Mouse (Mus musculus) stomach, embryonic 14.5 days (tissue): ENCODE results near the gene Abca6. TPM values are rescaled to one million over a fixed set of nuclear protein-coding genes. Genes with fewer than 3 reads are reported as not detected.

Experiments used
- ATAC-seq: fragments of 200-750 bp; cut with Nextera tagmentation; 2 replicates; pipeline ENCODE4 v1.8.0; 2017; ENCODE audit warnings: low read depth, moderate TSS enrichment; ENCODE audit not compliant: insufficient number of reproducible peaks, insufficient read depth, low FRiP score
- H3K27ac ChIP-seq: fragments of 300-500 bp; sonication (generic); 2 replicates; pipeline ENCODE4 v1.5.1; 2014; ENCODE audit warnings: mild to moderate bottlenecking, low read length, moderate library complexity, mixed read lengths
- H3K27me3 ChIP-seq: fragments of 300-500 bp; sonication (generic); 2 replicates; pipeline ENCODE4 v1.6.1; 2014; ENCODE audit warnings: low read length, control low read depth, mixed read lengths; ENCODE audit not compliant: control insufficient read depth, insufficient read depth
- H3K36me3 ChIP-seq: fragments of 300-500 bp; sonication (generic); 2 replicates; pipeline ENCODE4 v1.6.1; 2014; ENCODE audit warnings: mild to moderate bottlenecking, control low read depth, low read length, moderate library complexity, mixed read lengths; ENCODE audit not compliant: control insufficient read depth, insufficient read depth
- H3K4me1 ChIP-seq: fragments of 300-500 bp; sonication (generic); 2 replicates; pipeline ENCODE4 v1.6.1; 2014; ENCODE audit warnings: low read length, control low read depth, mixed read lengths; ENCODE audit not compliant: control insufficient read depth, insufficient read depth
- H3K4me2 ChIP-seq: fragments of 300-500 bp; sonication (generic); replicated peaks from 2 replicates; pipeline ENCODE4 v1.6.1; 2014; ENCODE audit warnings: low read depth, low read length, control low read depth
- H3K4me3 ChIP-seq: fragments of 300-500 bp; sonication (generic); 2 replicates; pipeline ENCODE4 v1.5.1; 2014; ENCODE audit warnings: low read depth, low read length, control low read depth
- H3K9ac ChIP-seq: fragments of 300-500 bp; sonication (generic); replicated peaks from 2 replicates; pipeline ENCODE4 v1.6.1; 2014; ENCODE audit warnings: low read depth, mild to moderate bottlenecking, control low read depth, low read length, moderate library complexity, mixed read lengths
- H3K9me3 ChIP-seq: fragments of 300-500 bp; sonication (generic); 2 replicates; pipeline ENCODE4 v1.6.1; 2016; ENCODE audit warnings: low read depth, low read length, control low read depth; ENCODE audit not compliant: control insufficient read depth
- WGBS: fragments of 180-500 bp; shearing (Covaris S2); extraction: QIAGEN DNeasy Blood & Tissue Kit; methylation state at CpG from one replicate; pipeline ENCODE4 v1.1.7; 2014; 5-methylcytosine and 5-hydroxymethylcytosine counted together
- polyA plus RNA-seq: library from polyadenylated mRNA; unstranded; fragments of >200 nt; fragmentation: Nextera tagmentation; extraction: Ambion mirVana; gene quantifications from 2 replicates; pipeline ENCODE4 v1.2.1, GENCODE M21; 2014

Gene Abca6
- polyA plus RNA-seq, 1 experiment from 2014 or later, result 1.1 TPM

- Histone ChIP-seq H3K4me3 (no peak overlapping the region), H3K4me1 (no peaks in the 10 kb centered on the region), H3K9ac (no peak overlapping the region), H3K27ac (no peak overlapping the region), H3K27me3 (no peaks in the 10 kb centered on the region), H3K9me3 (no peaks in the 10 kb centered on the region), H3K36me3 (no peaks in the 10 kb centered on the region), H3K4me2 (no peak overlapping the region)
- ATAC-seq, result no peak
- 82% methylated on average over 2 of the region's 2 CpGs for WGBS
Measured at GRCm38 (mm10) chr11:110237466-110237865, 14.1 kb downstream of the Abca6 start.

- no peak overlapping the region for H3K4me3 ChIP-seq
- H3K36me3 ChIP-seq, result no peaks in the 10 kb centered on the region
- H3K27ac ChIP-seq, result no peak overlapping the region
- no peaks in the 10 kb centered on the region for H3K27me3 ChIP-seq
- no peaks in the 10 kb centered on the region for H3K9me3 ChIP-seq
- no peak overlapping the region for H3K9ac ChIP-seq
- no peaks in the 10 kb centered on the region for H3K4me1 ChIP-seq
- ATAC-seq, result no peak
- no peak overlapping the region for H3K4me2 ChIP-seq
Measured at GRCm38 (mm10) chr11:110232975-110233374, 18.6 kb downstream of the Abca6 start.

GRCm38 (mm10) chr11:110217118-110217517 is 34.5 kb downstream of the Abca6 start:
- no peak overlapping the region for H3K4me3 ChIP-seq
- H3K36me3 ChIP-seq, result no peaks in the 10 kb centered on the region
- H3K9ac ChIP-seq, result no peak overlapping the region
- no peak for ATAC-seq
- no peaks in the 10 kb centered on the region for H3K4me1 ChIP-seq
- no peak overlapping the region for H3K4me2 ChIP-seq
- H3K9me3 ChIP-seq, result no peaks in the 10 kb centered on the region
- H3K27me3 ChIP-seq, result no peaks in the 10 kb centered on the region
- H3K27ac ChIP-seq, result no peak overlapping the region

- 82% methylated on average over 5 of the region's 5 CpGs for WGBS
- no peak for ATAC-seq
- no peak overlapping the region for H3K4me3 ChIP-seq
- H3K36me3 ChIP-seq, result no peaks in the 10 kb centered on the region
- no peaks in the 10 kb centered on the region for H3K9me3 ChIP-seq
- no peak overlapping the region for H3K27ac ChIP-seq
- no peaks in the 10 kb centered on the region for H3K27me3 ChIP-seq
- no peak overlapping the region for H3K4me2 ChIP-seq
- no peaks in the 10 kb centered on the region for H3K4me1 ChIP-seq
- no peak overlapping the region for H3K9ac ChIP-seq
Measured at GRCm38 (mm10) chr11:110203930-110204329, 47.6 kb downstream of the Abca6 start.

GRCm38 (mm10) chr11:110198882-110199281 is 52.7 kb downstream of the Abca6 start:
- Histone ChIP-seq H3K4me2 (no peak overlapping the region), H3K27ac (no peak overlapping the region), H3K27me3 (no peaks in the 10 kb centered on the region), H3K9ac (no peak overlapping the region), H3K4me1 (no peaks in the 10 kb centered on the region), H3K9me3 (no peaks in the 10 kb centered on the region), H3K36me3 (no peaks in the 10 kb centered on the region), H3K4me3 (no peak overlapping the region)
- no peak for ATAC-seq
- WGBS, result 80% methylated on average over 3 of the region's 3 CpGs

GRCm38 (mm10) chr11:110196561-110197306 is 54.8 kb downstream of the Abca6 start:
- Histone ChIP-seq H3K4me2 (no peak overlapping the region), H3K27ac (no peak overlapping the region), H3K4me1 (0 out of 2 replicates have a peak, but pooled peaks cover 2% of the 10 kb centered on the region), H3K4me3 (no peak overlapping the region), H3K36me3 (no peaks in the 10 kb centered on the region), H3K9me3 (no peaks in the 10 kb centered on the region), H3K27me3 (no peaks in the 10 kb centered on the region), H3K9ac (no peak overlapping the region)
- ATAC-seq, result no peak
- 79% methylated on average over 8 of the region's 8 CpGs for WGBS

GRCm38 (mm10) chr11:110195310-110195709 is 56.3 kb downstream of the Abca6 start:
- H3K9me3 ChIP-seq, result no peaks in the 10 kb centered on the region
- 0 out of 2 replicates have a peak, but pooled peaks cover 2% of the 10 kb centered on the region for H3K4me1 ChIP-seq
- H3K27ac ChIP-seq, result no peak overlapping the region
- H3K4me2 ChIP-seq, result no peak overlapping the region
- no peak overlapping the region for H3K4me3 ChIP-seq
- 89% methylated on average over 4 of the region's 4 CpGs for WGBS
- no peaks in the 10 kb centered on the region for H3K27me3 ChIP-seq
- H3K36me3 ChIP-seq, result no peaks in the 10 kb centered on the region
- no peak for ATAC-seq
- H3K9ac ChIP-seq, result no peak overlapping the region

GRCm38 (mm10) chr11:110171212-110171611 is 80.4 kb downstream of the Abca6 start:
- Histone ChIP-seq H3K4me2 (no peak overlapping the region), H3K9me3 (no peaks in the 10 kb centered on the region), H3K27me3 (no peaks in the 10 kb centered on the region), H3K4me3 (no peak overlapping the region), H3K4me1 (no peaks in the 10 kb centered on the region), H3K27ac (no peak overlapping the region), H3K9ac (no peak overlapping the region), H3K36me3 (no peaks in the 10 kb centered on the region)
- 96% methylated on average over 3 of the region's 3 CpGs for WGBS
- ATAC-seq, result no peak
